Mouse (Mus musculus): ENCODE data around the gene Endou.

Gene Endou

DNA sequence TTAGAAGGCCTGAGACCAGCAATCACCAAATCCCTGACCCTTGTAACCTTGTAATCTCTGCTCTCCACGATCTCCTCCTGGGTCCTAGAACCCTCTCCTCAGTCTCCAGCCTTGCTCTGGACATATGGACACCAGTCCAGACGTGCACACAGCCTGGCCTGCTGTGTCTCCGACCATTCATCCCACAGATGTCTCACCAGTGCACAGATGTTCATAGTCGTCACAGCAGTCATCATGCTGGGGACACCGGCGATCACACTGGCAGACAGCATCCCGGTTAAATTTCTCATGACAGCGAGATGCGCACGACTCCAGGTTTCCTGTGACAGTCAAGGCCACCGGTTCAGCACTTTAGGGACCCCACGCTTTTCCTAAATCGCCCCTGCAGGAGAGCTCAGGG lies 4.8 kb downstream of the Endou start:
- DNase-seq = no peak

DNA sequence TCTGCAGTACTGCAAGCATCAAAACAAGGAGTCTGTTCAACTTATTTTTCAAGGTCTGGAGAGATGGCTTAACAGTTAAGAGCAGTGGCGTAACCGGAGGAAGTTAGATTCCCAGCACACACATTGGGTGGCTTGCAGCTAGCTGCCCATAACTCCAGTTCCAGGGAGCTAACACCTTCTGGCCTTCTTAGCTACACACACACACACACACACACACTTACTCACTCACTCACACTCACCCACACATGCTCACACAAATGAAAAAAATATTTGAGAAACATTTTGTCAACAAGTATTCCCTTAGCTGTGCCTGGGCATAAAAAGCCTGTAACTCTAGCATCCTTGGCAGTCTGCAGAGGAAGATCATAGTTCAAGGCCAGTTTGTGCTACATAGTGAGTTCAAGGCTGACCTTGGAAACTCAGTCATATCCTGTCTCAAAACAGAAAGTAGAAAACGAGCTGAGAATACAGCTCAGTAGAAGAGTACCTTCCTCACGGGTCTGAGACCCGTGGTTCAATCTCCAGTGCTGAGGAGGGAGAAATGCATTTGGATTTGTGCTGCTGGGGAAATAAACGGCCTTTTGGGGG lies 5.8 kb downstream of the Endou start:
- no peak for DNase-seq

DNA sequence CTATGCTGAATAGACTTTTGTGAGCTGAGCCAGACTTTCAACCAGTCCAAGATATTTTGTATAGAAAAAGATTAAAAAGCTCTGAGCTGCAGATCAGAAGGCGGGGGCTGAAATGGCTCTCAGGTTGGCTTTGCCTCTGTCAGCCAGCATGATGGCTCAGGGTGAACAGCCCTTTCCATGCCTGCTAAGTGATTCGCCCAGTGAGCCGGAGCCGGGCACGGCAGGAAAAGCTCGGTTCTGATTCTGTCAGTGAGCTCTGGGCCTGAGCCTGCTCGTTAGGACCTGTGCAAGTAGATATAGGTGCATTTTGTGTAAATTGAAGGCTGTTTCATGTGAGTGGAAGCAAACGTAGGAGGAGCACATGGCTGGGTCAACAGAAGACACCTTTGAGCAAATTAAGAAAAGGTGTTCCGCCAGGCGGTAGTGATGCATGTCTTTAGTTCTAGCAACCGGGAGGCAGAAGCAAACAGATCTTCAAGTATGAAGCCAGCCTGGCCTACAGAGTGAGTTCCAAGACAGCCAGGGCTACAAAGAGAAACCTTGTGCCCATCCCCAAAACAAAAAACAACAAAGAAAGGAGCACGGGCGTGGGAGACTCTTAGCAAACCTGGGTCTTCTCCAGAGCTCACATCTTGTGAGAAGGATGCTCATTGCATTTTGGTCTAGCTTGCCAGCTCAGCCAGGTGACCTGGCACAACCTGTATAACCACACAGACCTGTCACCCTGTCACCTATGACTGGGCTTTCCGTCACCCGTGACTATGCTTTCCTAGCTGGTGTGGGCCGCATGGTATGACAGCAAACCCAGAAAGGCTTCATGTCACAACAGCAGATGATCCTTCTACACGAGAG lies 6.6 kb downstream of the Endou start:
- DNase-seq = no peak

DNA sequence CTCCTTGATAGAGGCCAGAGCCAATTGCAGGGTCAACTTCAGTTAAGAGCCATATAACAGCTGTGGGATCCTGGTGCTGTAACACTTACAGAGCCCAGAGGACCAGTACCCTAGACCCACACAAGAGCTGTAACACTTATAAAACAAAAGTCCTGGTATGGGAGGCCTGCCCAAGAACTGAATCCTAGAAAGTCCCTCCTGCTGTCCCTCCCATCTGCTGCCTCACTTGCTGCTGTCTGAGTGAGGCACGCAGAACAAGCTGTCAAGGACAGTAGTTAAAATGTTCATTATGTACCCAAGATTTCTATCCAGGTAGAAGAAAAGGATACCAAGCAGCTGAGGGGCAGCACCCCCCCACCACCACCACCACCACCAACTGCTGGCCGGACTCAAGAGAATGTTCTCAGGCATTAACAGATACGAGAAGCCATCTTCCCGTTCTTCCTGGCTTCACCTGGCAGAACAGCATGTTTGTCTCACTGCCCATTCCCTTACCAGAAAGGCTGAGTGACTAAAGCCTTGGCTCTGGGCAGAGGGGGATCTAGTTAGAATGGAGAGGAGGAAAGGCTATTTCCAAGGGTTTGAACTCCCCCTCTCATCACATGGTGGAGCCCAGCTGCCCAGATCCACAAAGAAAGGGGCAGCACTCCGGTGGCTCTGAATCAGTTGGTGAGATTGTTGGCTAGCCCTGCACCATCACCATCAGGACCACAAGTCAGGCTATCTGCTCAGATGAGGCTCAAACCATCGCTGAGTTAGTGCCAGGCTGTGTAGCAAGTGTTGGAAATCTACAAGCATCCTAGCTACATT lies 7.4 kb downstream of the Endou start:
- no peak for DNase-seq

DNA sequence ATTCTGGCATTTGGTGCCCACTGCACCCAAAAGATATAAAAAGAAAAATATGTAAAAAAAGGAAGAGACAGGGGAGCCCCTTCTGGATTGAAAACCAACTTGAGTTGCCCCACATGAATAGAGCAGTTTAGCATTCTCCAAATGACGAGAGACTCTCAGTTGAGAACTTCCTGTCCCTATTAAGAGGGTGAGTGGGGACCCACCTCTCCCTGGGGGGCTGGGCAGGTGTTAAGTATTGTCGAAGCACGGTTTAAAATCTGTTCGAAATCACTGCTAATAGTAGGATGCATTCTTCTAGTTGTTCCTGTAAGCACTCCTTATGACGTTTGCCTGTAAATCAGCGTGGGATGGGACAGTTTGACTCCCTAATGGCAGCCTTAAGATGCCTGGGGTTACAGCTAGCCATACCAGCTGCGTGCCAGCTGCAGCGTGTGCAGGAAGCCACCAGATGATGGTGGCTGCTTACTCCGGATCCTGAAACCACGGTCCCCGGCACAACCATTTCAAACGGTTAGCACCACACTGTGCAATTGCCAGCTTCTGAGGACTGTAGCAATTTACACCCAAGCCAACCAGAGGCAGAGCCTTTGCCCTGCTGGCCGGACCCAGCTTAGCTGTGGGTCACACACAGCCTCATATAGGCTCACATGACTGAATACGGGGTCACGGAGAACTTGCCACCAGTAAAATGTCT lies 10.0 kb downstream of the Endou start:
- DNase-seq = no peak

DNA sequence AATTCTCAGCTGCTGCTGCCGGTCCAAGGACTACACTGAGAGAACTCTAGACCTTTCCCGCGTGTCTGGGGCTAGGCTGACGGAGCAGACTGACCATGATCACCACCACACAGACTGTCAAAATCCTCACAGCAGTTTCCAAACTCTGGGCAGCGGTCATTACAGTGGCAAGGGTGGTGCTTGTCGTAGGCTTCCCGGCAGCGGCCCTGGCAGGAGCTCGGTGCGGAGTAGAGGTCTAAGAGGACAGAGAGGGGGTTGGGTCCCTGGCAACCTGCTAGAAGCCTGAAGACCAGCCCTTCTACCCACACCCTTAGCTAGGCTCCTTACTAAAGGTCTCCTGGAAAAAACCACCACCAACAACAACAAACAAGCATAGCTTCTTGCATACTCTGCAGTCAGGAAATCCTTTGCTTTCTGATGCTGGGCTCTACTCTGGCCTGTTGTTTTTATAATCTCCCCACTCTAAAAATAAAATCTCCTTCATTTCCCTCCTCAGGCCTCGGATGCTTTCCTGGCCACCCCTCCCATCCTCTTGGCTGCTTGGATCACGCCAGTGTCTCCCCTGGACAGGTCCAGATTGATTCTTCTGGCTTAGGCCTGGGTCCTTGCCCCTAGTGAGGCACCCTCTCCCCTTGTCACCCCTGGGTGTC lies 11.0 kb downstream of the Endou start:
- DNase-seq = no peak

DNA sequence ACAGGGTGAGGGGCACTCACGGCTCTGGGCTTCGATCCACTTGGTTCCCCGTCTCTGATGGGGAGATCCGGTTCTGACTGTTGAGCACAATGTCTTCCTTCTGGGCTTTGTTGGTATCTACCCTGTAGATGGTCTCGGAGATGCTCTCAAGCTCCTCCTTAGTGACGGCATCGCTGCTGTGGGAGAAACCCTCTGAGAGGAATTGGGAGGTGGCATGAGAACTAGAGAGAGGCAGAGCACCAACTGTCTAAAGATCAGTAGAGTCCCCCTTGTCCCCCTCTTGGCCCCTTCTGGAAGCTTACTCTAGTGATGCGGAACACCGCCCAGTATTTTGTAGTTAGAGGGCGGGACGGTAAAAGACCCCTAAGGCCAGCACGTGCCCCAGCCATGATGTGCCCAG lies 11.6 kb downstream of the Endou start:
- no peak for DNase-seq

DNA sequence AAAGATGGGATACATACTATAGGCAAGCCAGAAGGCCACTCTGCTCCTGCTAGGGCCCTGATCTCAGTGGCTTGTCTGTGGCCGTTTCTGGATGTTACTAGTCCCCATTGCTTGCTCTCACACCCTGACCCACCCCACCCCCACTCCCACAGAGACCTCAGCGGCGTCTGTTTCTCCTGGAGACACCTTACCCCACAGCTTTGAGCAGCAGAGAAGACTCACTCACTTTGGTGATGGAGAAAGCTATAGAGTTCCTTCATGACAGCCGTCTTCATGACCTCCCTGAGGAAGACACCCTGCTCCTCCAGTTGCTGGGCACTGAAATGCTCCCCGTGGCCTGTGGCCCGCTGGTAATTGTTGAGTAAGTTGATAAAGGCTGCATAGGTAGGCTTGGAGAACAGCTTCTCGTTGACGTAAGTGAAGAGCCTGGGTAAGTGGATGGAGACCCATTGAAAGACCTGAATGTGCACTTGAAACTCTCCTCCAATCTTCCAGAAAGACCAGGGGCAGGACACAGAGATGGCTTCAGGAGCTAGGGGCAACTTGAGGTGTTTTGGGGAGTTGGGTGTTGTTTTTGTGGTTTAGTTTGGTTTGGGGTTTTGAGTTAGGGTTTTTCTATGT lies 12.5 kb downstream of the Endou start:
- no peak for DNase-seq

DNA sequence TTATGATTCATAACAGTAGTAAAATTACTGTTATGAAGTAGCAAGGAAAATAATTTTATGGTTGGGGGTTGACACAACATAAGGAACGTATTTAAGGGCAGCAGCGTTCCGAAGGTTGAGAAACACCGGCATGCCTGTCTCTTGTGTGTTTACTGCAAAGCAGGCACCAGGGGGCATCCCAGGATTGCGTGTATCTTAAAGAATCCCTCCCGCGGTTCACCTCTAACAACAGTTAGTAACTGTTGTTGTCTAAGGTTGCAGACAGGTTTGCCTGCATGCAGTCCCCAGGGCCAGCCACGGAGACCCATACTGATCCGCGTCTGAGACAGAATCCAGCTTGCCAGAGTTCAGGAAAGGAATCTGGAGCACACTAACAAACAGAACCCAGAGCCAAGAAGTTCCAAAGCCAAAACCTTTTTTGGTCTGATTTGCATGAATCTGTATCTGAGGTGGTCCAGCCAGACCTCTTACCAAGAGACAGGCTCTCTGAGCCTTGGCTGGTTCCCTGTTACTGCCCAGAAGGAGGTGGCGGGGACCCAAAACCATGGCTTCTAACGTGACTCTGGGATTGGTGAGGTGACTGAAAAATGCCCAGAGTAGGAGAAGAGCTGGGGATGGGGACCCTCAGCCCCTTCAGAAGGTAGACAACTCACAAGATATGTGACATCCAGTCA lies 13.1 kb downstream of the Endou start:
- peak; percentile 54 to 70 for DNase-seq

DNA sequence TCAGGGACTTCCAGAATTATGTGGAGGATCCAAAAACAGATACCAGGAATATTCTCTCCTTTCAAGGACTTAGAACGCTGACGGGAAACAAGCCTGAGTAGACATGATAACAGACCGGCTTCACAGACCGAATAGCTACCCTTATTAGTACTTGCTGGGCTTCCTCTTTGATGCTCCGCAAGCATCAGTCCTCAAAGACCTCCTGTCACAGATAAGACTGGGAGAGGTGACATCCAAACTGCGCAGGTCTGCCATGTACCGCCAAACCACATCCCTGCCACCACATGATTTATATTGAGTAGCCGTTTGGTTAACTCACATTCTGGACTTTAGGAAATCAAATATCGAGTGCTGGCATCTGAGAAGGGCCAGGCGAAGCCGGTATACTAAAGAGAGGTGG lies 14.4 kb downstream of the Endou start:
- DNase-seq = no peak

DNA sequence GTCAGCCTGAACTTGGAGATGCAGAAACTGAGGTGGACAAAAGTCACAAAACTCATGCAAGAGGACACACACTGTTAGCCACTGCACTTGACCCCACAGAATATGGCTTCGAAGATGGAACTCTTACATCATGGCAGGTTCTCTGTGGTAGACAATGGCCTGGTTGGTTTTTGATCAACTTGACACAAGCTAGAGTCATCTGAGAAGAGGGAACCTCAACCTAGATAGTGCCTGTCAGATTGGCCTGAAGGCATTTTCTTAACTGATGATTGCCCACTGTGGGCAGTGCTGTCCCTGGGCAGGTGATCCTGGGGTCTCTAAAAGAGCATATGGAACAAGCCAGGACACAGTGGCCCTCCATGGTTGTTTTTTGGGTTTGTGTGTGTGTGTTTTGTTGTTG lies 15.4 kb downstream of the Endou start:
- DNase-seq = no peak

DNA sequence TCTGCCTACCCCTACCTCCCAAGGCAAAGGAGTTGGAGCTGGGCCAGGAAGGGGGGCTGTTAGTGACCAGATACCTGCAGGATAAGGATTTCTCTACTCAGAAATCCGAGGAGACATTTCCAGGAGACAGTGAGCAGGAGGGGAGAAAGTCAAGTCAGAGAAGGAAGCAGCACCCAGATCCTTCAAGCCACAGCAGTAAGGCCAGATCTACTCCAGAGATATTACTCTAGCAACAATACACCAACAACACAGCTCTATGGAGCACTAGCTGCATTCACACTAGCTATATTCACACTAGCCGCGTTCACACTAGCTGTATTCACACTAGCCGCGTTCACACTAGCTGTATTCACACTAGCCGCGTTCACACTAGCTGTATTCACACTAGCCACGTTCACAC lies 16.1 kb downstream of the Endou start:
- DNase-seq = no peak

DNA sequence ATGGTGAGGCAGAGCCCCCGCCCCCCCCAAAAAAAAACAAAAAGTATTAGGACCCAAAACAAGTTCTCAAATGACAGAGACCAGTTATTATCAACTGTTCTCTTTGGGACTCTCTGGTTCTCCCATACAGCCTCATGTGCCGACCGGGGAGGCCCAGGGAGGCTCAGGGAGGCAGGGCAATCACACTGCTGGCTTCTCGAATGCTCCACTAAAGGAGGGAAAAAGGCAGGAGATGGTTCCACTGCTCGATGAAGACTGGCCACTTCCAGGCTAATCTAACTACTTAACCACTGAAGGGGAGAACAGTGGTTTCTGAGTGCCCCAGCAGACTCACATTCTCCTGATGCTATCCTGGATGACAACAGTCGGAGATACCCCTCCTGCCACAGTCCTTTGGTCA lies 18.6 kb downstream of the Endou start:
- no peak for DNase-seq

DNA sequence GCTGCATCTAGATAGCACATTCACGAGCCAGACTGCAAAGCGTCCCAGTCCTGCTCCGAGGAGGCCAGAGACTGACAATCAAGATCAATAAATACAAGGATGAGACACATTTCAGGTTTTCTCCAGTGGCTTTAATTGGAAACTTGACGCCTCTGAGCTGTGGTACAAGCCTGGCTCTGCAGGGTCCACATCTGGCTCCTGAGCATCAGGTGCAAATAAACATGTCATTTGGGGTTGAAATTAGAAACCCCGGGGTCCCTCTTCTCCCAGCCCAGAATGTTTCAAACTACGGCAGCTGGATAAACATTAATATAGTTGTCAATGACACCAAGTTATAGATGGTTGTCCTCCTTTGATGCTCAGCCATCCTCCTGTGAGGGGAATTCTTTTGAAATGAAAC lies 20.2 kb downstream of the Endou start:
- no peak for DNase-seq

DNA sequence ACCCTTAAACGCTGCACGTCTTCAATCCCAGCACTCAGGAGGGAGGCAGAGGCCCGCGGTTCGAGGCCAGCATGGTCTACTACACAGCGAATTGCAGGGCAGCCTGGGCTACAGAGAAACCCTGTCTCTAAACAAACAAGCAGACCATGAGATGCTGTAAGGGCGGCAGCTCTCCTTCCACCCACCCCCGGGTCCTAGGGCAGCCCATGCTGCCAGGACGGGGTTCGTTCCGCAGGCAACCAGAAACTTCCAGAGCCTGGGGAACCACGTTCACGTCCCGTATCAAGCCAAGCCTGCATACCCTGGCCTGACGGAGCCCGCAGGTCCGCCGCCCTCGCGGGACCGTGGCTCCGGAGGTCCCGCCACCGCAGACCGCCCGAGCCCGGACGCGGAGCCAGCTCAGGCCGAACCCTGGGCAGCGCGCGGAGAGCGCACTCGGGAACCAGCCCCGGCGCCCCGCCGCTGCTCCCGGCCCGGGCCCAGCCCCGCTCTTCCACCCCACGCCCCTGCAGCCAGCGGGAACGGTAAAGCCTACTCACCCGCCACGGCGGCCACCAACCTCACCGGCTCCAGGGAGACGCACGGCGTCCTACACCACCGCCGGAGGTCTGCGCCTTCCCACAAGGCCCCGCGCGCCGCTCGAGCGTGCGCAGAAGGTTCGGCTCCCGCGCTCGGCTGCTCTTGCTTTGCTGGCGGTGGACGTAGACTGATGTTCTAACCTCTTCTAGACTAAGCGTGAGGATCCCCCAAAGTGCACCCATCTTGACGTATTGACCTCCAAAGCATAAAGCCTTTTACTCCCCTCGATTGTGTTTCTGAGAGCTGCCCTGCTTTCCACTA lies 25.7 kb downstream of the Endou start, which contains the start of gene Rpap3:
Gene Rpap3 (minus strand): TSS at position 615 of the 840 bp plus-strand sequence.
- DNase-seq = peak; percentile 83 to 87

DNA sequence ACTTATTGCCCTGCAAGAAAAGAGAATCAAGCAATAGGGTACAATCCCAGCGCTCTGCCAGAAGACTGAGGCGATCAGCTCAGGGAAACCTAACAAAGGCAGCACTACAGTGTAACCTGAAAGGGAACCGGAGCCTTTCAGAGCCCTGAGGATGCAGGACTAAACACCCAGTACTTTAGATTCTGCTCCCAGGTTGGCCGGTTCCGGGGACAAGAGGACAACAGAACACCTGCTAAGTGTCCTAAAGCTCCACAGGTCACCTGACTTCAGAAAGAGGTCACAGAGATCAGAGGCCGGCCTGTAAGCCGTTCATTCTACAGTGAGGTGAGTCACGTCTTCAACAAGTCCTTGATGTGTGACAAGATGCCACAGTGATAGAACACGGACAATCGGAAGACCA lies 34.5 kb downstream of the Endou start:
- DNase-seq = no peak

DNA sequence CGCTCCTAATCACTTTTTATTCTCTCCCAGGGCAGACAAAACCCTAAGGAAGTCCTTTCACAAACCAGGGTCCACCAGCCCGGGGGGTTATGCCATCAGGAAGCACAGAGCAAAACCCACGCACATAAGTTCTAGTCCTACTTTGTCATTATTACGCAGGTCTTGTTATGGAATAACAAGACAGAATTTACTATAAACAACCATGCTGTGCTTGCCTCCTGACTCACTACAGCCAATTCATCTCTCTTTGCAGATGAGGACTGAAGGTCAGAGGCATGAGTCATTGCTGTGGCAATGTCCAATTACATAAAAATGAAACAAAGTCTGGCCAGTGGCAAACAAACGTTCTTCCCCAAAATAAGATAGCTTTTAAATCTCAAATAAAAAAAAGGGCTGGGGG lies 37.7 kb downstream of the Endou start:
- no peak for DNase-seq

DNA sequence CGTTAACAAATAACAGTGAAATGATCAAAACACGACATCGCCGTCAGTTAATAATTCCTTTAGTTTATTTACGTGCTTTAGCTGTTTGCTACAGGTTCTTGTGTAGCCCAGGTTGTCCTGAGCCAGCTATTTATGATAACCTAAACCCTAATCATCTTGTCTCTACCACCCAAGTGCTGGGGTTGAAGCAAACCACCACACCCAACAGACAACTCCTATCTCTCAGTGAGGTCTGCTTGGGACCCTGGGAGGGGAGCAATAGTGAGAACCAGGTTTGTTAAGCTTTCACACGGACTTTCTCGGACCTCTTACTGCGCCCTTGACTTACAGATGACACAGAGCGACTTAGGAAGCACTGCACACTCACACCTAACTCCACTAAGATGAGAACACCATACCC lies 47.0 kb downstream of the Endou start:
- no peak for DNase-seq

DNA sequence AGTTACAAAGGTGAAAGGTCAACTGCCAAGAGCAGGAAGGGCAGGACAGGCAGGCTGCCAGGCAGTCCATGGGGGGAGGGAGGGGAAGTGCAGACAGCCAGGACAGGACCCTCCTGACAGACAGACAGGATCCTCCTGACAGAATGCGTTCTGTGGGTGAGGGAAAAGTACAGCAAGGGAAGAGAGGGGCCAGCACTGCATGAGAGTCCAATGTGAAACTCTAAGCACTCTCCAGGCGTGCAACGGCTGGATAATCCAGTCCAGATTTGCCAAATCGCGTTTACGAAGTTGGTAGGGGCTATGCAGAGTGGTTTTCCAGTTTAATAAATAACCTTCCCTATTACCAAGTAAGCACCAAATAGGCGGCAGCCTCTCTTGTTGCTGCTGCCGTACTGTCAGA lies 49.1 kb downstream of the Endou start:
- DNase-seq = peak; percentile 67 to 73

DNA sequence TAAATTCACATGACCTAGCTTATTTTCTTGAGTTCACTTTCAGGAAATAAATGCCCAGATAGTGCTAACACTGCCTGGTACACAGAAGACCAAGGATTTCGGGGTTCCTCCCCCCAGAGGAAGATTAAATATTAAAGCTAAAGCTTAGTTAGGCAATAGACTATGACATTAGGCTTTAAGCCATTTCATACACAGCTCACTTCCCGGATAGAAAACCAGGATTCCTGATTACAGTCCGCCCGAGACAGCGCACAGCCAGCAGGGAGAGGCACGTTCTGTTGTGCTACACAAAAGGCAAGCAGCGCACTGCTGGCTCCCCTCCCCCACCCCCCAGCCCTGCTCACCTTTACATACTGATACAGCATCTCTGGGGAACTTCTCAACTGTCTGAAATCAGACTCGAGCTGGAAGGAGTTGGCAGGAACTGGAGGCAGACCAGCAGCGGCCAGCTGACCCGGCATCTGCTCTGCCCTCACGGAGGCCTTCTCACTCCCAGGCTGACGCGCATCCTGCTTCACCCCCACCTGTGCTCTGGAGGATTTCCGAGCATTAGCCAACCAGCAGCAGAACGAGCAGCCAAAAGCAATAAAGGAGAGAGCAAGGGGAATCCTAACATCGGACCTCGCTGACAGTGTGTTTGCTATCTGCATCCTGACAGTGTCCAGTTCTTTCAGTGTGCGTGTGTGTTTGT lies 51.0 kb downstream of the Endou start:
- DNase-seq = no peak

All from kidney, adult 8-10 months (tissue).